Mouse (Mus musculus) olfactory bulb, adult 2 months (tissue): Measurements from ENCODE around the gene Upf1.

ENCODE experiments used
- CTCF ChIP-seq: fragments of 200-500 bp; IDR thresholded peaks from 2 replicates; pipeline ENCODE4 v1.5.1; 2012; ENCODE audit warnings: low read depth, mild to moderate bottlenecking, low read length, moderate library complexity; ENCODE audit not compliant: insufficient read depth
- POLR2A ChIP-seq: fragments of 200-500 bp; IDR thresholded peaks from 2 replicates; pipeline ENCODE4 v1.6.1; 2012; ENCODE audit warnings: mild to moderate bottlenecking, low read depth, low read length, moderate library complexity; ENCODE audit not compliant: insufficient read depth

DNA sequence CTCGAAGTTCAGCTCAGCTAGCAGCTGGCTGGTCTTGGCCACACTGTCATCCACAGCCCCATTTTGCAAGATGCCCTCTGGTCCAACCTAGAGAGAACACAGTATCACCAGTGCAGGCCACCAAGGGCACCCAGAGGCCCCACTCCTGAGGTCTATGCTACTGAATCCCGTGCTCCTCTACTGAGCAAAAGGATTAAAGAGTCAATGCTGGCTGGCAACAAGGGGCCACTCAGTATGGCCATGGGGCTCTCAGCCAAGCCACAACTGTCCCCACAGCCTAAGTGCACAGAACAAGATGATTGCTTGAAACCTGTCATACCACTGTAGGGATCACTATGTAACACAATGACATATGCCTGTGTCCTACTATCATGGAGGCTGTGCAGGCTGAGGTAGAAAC is 8.8 kb downstream of the Upf1 start:
- no peak for TF ChIP-seq CTCF
- no peak for TF ChIP-seq POLR2A
